Mouse (Mus musculus) neural tube, embryonic 11.5 days (tissue): ENCODE results near the gene Rilpl1. TPM values are rescaled to one million over a fixed set of nuclear protein-coding genes. Genes with fewer than 3 reads are reported as not detected.

ENCODE experiments used
- ATAC-seq: fragments of 200-750 bp; cut with Nextera tagmentation; 2 replicates; pipeline ENCODE4 v1.8.0; 2017; ENCODE audit warnings: moderate number of reproducible peaks, mild to moderate bottlenecking, moderate TSS enrichment, moderate library complexity; ENCODE audit not compliant: insufficient read depth, low FRiP score, low TSS enrichment
- DNase-seq: peaks from one replicate; pipeline ENCODE4 v3.0.0-alpha.2; 2015; ENCODE audit warnings: low spot score
- H3K27ac ChIP-seq: fragments of 300-500 bp; sonication (generic); 2 replicates; pipeline ENCODE4 v1.5.1; 2014; ENCODE audit warnings: low read depth, mild to moderate bottlenecking, low read length
- H3K27me3 ChIP-seq: fragments of 300-500 bp; sonication (generic); 2 replicates; pipeline ENCODE4 v1.6.1; 2014; ENCODE audit warnings: mild to moderate bottlenecking, low read length, mixed read lengths; ENCODE audit not compliant: control insufficient read depth, insufficient read depth
- H3K36me3 ChIP-seq: fragments of 300-500 bp; sonication (generic); 2 replicates; pipeline ENCODE4 v1.6.1; 2014; ENCODE audit warnings: mild to moderate bottlenecking, low read length, moderate library complexity, mixed read lengths; ENCODE audit not compliant: control insufficient read depth, insufficient read depth
- H3K4me1 ChIP-seq: fragments of 300-500 bp; sonication (generic); 2 replicates; pipeline ENCODE4 v1.6.1; 2014; ENCODE audit warnings: low read length, mixed read lengths; ENCODE audit not compliant: control insufficient read depth, insufficient read depth
- H3K4me2 ChIP-seq: fragments of 300-500 bp; sonication (generic); 2 replicates; pipeline ENCODE4 v1.6.1; 2014; ENCODE audit warnings: low read depth, mild to moderate bottlenecking, moderate library complexity
- H3K4me3 ChIP-seq: fragments of 300-500 bp; sonication (generic); 2 replicates; pipeline ENCODE4 v1.5.1; 2014; ENCODE audit warnings: low read depth, low read length
- H3K9ac ChIP-seq: fragments of 300-500 bp; sonication (generic); 2 replicates; pipeline ENCODE4 v1.6.1; 2014; ENCODE audit warnings: mild to moderate bottlenecking, low read length
- H3K9me3 ChIP-seq: fragments of 300-500 bp; sonication (generic); 2 replicates; pipeline ENCODE4 v1.6.1; 2016; ENCODE audit warnings: low read length; ENCODE audit not compliant: control insufficient read depth
- WGBS: fragments of 180-500 bp; shearing (Covaris S2); extraction: QIAGEN DNeasy Blood & Tissue Kit; methylation state at CpG from one replicate; pipeline ENCODE4 v1.1.7; 2014; 5-methylcytosine and 5-hydroxymethylcytosine counted together
- polyA plus RNA-seq: library from polyadenylated mRNA; unstranded; fragments of >200 nt; fragmentation: Nextera tagmentation; extraction: Ambion mirVana; gene quantifications from 2 replicates; pipeline ENCODE4 v1.2.1, GENCODE M21; 2014

The Rilpl1 gene
- polyA plus RNA-seq, 1 experiment from 2014 or later, result 23.2 TPM

GRCm38 (mm10) chr5:124492618-124493017, 38.6 kb downstream of the Rilpl1 start:
- no peak for DNase-seq
- Histone ChIP-seq H3K4me1 (no peaks in the 10 kb centered on the region), H3K9ac (no peak overlapping the region), H3K4me2 (no peak overlapping the region), H3K4me3 (no peak overlapping the region), H3K9me3 (no peaks in the 10 kb centered on the region), H3K27ac (no peak overlapping the region), H3K27me3 (no peaks in the 10 kb centered on the region), H3K36me3 (peaks cover 3% of the 10 kb centered on the region)
- no peak for ATAC-seq
- WGBS, result 89% methylated on average over 4 of the region's 4 CpGs

DNA sequence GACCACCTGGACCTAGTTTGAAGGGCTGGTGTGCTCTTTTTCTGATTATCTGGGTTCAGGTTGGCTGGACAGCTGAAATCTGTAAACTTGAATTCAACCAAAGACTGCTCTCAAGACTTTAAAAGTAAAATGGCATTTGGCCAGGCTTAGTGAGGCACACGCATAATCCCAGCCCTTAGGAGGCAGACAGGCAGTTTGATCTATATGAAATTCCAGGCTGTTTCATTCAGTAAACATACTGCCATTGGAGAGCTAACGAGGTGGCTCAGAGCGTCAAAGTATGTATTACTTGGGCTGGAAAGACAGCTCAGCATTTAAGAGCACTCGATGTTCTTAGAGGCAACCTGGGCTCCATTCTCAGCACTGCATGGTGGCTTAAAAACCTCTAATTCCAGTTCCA, 39.5 kb downstream of the Rilpl1 start:
- H3K4me1 ChIP-seq, result no peaks in the 10 kb centered on the region
- no peak overlapping the region for H3K9ac ChIP-seq
- 96% methylated on average over 4 of the region's 4 CpGs for WGBS
- no peaks in the 10 kb centered on the region for H3K9me3 ChIP-seq
- H3K4me3 ChIP-seq, result no peak overlapping the region
- ATAC-seq (no peak), DNase-seq (no peak)
- H3K27ac ChIP-seq, result no peak overlapping the region
- no peak overlapping the region for H3K4me2 ChIP-seq
- peaks cover 3% of the 10 kb centered on the region for H3K36me3 ChIP-seq
- no peaks in the 10 kb centered on the region for H3K27me3 ChIP-seq

DNA sequence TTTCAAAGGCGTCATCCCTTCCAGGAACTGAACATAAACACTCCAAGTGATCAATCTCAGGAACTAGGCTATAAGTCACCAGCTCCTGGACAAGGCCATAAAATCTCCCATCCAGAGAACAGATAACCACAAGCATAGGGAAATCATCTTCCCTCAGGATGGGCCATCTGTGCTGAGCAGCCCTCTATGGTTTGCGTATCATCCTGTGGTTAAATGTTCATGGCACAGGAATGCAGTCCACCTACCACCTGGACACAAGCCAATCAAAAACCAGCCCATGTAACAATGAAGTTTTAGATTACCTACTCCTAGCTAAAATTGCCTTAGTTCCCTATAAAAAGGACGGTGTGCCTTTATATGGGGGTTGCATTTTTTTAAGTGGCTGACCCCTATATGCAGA, 42.3 kb downstream of the Rilpl1 start:
- Histone ChIP-seq H3K36me3 (peaks cover 3% of the 10 kb centered on the region), H3K9me3 (no peaks in the 10 kb centered on the region), H3K27ac (no peak overlapping the region), H3K4me1 (0 out of 2 replicates have a peak, but pooled peaks cover 3% of the 10 kb centered on the region), H3K4me3 (no peak overlapping the region), H3K27me3 (no peaks in the 10 kb centered on the region), H3K9ac (no peak overlapping the region), H3K4me2 (no peak overlapping the region)
- 92% methylated on average over 3 of the region's 3 CpGs for WGBS
- no peak for DNase-seq
- ATAC-seq, result no peak

GRCm38 (mm10) chr5:124485654-124486053, 45.5 kb downstream of the Rilpl1 start:
- WGBS, result 91% methylated on average over 5 of the region's 5 CpGs
- no peak overlapping the region for H3K27ac ChIP-seq
- H3K27me3 ChIP-seq, result no peaks in the 10 kb centered on the region
- H3K4me1 ChIP-seq, result 0 out of 2 replicates have a peak, but pooled peaks cover 3% of the 10 kb centered on the region
- no peaks in the 10 kb centered on the region for H3K9me3 ChIP-seq
- H3K4me3 ChIP-seq, result no peak overlapping the region
- DNase-seq, result no peak
- H3K36me3 ChIP-seq, result peaks cover under 1% of the 10 kb centered on the region
- no peak overlapping the region for H3K4me2 ChIP-seq
- no peak for ATAC-seq
- no peak overlapping the region for H3K9ac ChIP-seq

GRCm38 (mm10) chr5:124483655-124484396, 47.4 kb downstream of the Rilpl1 start:
- H3K9me3 ChIP-seq, result no peaks in the 10 kb centered on the region
- DNase-seq (no peak), ATAC-seq (peak; percentile 64)
- no peaks in the 10 kb centered on the region for H3K27me3 ChIP-seq
- no peaks in the 10 kb centered on the region for H3K36me3 ChIP-seq
- peak overlapping the region; percentile 71 for H3K4me2 ChIP-seq
- H3K4me3 ChIP-seq, result peak overlapping the region; percentile 59
- 8% methylated on average over 15 of the region's 15 CpGs for WGBS
- H3K9ac ChIP-seq, result peak overlapping the region; percentile 75
- H3K4me1 ChIP-seq, result 0 out of 2 replicates have a peak, but pooled peaks cover 3% of the 10 kb centered on the region
- H3K27ac ChIP-seq, result peak overlapping the region; percentile 95

DNA sequence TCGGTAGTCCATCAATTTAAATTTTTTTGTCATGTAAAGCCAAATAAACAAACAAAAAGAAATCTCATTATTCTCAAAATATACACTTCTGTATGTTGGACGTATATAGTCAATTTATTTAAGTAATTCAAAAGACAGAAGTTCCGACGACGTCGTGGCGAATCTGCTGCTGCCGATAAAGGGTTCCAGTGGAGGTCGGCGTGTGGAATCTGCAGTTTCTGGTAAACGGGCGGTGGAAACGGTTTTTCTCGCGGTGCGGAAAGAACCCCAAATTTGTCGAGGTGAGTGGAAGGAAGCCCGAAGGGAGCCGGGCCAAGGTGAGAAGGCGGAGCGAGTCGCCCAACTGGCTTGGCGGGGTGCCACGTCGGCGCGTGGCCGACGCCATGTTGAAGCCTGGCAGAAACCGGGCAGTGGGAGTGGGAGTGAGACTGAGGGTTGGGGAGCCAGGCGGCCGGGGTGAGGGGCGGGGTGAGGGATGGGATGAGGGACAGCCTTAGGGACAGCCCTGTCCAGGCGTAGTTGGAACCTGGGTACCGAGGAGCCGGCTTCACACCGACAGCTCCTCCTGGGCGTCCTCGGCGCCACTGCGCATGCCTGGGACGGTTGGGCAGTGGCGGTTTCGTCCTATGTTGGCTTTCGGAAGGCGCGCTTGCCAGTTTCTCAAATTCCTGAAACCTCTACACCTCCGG, 48.1 kb downstream of the Rilpl1 start, which contains the start of gene Snrnp35:
Gene Snrnp35, plus strand, starts transcription at position 169 of the 689 bp plus-strand sequence.
- under 1% methylated on average over 47 of the region's 48 CpGs for WGBS
- H3K4me1 ChIP-seq, result 0 out of 2 replicates have a peak, but pooled peaks cover 3% of the 10 kb centered on the region
- peak within 1 kb of the TSS; percentile 75 for H3K9ac ChIP-seq
- no peaks in the 10 kb centered on the region for H3K36me3 ChIP-seq
- ATAC-seq (peak; percentile 92), DNase-seq (peak; percentile 88)
- peak within 1 kb of the TSS; percentile 71 for H3K4me2 ChIP-seq
- peak within 1 kb of the TSS; percentile 95 for H3K27ac ChIP-seq
- H3K27me3 ChIP-seq, result no peaks in the 10 kb centered on the region
- H3K9me3 ChIP-seq, result no peaks in the 10 kb centered on the region
- H3K4me3 ChIP-seq, result peak within 1 kb of the TSS; percentile 59

- 0 out of 2 replicates have a peak, but pooled peaks cover 3% of the 10 kb centered on the region for H3K4me1 ChIP-seq
- 7% methylated on average over 13 of the region's 13 CpGs for WGBS
- peak overlapping the region; percentile 71 for H3K4me2 ChIP-seq
- no peaks in the 10 kb centered on the region for H3K9me3 ChIP-seq
- ATAC-seq (no peak), DNase-seq (no peak)
- H3K27me3 ChIP-seq, result no peaks in the 10 kb centered on the region
- peak overlapping the region; percentile 75 for H3K9ac ChIP-seq
- H3K27ac ChIP-seq, result peak overlapping the region; percentile 95
- no peaks in the 10 kb centered on the region for H3K36me3 ChIP-seq
- H3K4me3 ChIP-seq, result peak overlapping the region; percentile 59
Observed at GRCm38 (mm10) chr5:124482436-124482965, 48.7 kb downstream of the Rilpl1 start.

DNA sequence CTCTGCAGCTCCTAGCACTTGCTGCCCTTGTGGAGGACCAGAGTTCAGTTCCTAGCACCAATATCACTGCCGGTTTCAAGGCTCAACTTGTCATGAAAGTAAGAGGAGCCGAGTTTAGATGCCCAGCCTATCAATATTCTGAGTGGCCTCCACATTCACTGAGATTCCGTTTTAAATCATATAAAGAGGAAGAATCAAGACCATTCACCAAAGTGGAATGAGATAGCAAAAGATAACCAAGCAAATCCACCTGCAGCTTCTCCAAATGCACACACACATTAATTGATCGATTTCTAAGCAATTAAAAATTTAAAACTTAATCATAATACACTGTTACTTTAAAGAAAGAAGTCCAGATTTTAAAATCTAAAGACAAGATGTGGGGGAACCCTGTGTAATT, 49.5 kb downstream of the Rilpl1 start:
- WGBS, result 92% methylated on average over 4 of the region's 4 CpGs
- 0 out of 2 replicates have a peak, but pooled peaks cover 3% of the 10 kb centered on the region for H3K4me1 ChIP-seq
- DNase-seq (no peak), ATAC-seq (no peak)
- H3K36me3 ChIP-seq, result no peaks in the 10 kb centered on the region
- H3K27ac ChIP-seq, result no peak overlapping the region
- no peaks in the 10 kb centered on the region for H3K9me3 ChIP-seq
- no peak overlapping the region for H3K4me2 ChIP-seq
- no peak overlapping the region for H3K4me3 ChIP-seq
- no peaks in the 10 kb centered on the region for H3K27me3 ChIP-seq
- H3K9ac ChIP-seq, result no peak overlapping the region
